Mouse (Mus musculus) lung, adult 18-20 months (tissue): ENCODE measurements around the gene Blmh.
"Not testable (repeated sequence)": the region's sequence is repeated elsewhere in the genome, so short reads cannot be mapped to it uniquely, and the experiment has no call there.

Experiments used
- DNase-seq, 2 experiments: peaks; one replicate each; pipeline ENCODE4 v3.0.0; 2022; ENCODE audit warnings: mixed read lengths in 2 of 2

The Blmh gene

GRCm38 (mm10) chr11:76917230-76917548 lies 7.4 kb upstream of the Blmh start:
- DNase-seq = no peak

GRCm38 (mm10) chr11:76920607-76921006 lies 4.0 kb upstream of the Blmh start:
- no peak for DNase-seq

DNA sequence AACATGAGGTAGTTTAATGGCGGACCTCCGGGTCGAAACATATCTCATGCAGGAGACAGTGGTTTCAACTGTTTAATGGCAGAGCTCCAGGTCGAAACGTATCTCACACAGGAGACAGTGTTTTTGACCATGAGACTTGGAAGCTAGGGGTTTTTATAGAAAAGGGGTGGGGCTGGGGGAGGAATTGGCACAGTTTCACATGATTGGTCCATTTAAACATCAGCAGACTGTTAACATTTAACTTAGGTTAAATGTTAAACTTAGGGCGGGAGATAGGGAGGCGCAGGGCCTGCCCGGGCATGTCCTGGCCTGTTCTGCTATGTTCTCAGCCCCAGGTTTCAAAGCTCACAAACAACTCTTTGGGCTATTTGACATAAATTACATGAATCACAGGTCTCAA lies 4.0 kb downstream of the Blmh start:
- not testable (repeated sequence) for DNase-seq

DNA sequence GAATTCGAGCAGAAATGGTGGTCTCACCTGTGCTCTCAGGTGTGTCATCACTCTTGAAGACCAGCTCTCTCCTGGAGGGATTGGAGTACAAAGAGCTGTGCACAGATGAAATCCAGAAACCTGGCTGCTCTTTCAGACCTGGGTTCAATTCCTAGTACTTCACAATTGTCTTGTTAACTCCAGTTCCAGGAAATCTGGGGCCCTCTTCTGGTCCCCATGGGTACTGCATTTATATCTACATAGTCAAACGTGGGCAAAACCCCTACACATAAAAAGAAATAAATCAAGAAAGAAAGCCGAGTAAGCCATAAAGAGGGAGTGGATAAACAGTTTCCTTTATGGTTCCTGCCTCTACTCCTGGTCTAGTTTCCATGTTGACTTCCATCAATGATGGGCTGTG lies 8.6 kb downstream of the Blmh start:
- no peak for DNase-seq

- DNase-seq = no peak
Observed at GRCm38 (mm10) chr11:76936578-76936977, 12.0 kb downstream of the Blmh start.

DNA sequence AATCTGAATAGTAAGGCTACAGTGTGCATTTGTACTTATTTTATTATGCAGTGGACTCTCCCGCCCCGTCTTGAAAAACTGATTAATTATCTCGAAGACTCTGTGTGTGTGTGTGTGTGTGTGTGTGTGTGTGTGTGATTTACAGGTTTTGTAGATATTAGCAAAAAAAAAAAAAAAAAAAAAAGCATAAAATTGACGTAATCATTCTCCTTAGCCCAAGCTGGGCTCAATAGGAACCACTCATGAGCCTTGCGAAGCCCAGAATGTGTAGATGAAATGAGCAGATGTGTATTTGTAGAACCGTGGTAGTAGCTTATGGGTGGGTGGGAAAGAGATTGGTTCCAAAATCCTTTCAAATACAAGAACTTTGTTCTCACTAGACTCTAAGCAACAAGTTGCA lies 20.2 kb downstream of the Blmh start:
- no peak for DNase-seq

GRCm38 (mm10) chr11:76945386-76946202 lies 21.0 kb downstream of the Blmh start:
- peak; percentile 93 for DNase-seq

GRCm38 (mm10) chr11:76946203-76946585 lies 21.6 kb downstream of the Blmh start:
- DNase-seq = no peak

DNA sequence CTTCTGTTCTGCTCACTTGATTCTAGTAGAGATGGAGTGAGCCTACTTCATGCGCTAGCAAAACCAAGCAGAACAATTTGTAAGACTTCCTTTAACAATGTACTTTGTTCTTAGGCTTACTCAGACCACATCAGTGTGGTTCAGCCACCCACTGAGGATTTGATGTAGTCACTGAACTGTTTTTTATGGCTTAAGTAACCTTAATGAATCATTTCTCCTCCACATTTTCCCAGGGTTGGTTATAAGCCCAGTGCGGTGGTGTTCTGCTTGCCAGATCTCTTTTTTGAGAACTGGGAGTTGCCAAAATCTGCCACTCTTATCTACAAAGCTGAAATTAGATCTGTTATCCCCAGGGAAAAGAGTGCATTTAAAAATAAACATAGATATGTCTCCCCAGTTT lies 28.9 kb downstream of the Blmh start:
- no peak for DNase-seq

DNA sequence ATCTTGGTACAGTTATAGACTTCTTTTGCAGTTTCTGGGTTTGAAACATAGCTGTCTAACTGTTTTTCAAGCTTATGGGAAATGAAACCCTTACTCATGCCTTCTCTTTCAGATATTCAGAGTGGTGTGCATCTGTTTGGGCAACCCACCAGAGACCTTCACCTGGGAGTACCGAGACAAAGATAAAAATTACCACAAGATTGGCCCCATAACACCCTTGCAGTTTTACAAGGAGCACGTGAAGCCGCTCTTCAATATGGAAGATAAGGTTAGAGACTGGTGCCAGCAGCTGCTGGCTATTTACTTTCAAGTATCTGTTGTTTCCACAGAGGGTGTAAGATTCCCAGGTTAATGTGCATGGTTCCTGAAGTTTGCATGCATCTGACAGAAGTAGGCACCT lies 41.1 kb downstream of the Blmh start:
- DNase-seq = no peak

DNA sequence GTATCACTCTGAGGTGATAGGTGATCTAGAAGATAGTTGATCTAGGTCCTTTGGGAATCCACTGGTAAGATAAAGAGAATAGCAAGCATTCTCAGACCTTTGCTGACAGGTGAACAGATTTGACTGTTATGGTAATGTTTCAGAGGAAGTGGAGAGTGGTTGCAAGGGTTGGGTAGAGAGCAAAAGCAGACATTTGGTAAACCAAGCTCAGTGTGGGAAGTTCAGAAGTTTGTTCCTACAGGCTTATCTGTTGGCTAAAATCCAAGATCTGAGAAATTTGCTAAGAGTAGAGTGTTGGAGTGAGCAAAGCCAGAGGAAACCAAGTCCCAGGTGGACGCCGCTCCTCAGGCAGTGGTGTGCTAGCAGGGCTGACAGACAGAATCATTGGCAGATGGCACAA lies 45.7 kb downstream of the Blmh start:
- no peak for DNase-seq

DNA sequence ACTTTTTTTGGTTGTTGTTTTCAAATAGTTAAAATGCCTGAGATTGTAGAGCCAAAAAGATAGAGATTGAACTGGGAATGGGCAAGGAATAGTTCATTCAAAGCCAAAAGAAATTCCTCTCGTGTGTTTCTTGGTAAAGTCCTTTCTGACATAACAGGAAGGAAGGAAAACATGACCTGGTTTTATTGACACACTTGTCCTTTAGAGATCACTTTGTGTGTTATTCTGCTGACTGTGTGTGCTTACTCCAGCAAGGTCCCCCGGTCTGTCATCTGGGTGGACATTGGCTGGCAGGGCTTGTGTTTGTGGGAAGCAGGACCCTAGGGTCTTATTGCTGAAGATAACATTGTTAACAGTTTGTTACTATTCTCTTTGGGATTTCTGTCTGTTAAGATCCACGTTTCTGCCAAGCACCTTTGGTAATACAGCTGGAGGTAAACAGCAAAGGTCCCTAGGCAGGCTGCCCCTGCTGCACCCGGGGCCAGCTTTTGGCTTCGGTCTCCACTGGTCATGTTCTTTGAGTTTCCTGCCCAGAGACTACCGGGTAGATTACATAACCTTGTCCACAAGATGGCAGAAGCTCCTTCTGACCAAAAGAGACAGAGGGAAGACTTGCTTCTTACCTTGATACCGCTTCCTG lies 50.2 kb downstream of the Blmh start:
- DNase-seq = no peak

DNA sequence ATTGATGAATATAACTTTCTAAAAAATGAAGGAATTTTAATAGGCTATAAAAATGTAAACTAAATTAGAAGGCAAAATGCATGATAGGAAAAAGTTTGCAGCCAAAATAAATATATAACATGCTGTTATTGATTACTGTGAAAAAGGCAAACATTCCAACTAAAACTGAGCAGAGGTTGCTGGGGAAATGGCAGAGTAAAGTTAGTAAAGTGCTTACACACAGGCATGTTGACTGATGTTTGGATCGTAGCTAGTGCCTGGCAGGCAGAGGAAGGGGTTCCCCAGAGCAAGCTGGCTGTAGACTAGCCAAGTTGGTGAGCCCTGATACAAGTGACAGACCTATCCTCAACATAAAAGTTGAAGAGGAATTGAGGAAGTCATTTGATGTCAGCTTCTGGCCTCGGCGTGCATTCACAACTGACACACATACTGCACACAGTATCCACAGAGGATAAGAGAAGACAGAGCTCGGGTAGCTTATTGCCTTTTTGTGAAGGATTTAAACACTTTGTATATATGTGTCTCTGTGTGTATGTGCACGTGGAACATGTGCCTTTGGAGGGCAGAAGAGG lies 57.0 kb downstream of the Blmh start:
- DNase-seq = no peak

DNA sequence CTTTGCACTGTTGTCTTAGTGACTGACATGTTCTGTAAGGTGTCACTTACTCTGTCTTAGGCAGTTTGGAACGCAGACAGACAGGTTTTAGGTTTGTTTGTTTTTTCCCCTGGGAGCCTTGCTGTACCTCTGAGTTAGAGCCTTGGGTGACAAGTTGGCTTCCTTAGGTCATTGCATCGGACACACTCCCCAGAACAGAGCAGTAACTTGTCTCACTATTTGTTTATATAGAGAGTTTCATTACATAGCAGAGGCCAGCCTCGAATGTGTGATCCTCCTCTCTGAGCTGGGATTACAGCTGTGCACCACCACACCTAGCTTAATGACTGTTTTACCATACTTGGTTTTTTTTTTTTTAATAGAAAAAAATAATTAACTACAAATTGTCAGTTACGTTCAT lies 57.8 kb downstream of the Blmh start:
- DNase-seq = no peak

DNA sequence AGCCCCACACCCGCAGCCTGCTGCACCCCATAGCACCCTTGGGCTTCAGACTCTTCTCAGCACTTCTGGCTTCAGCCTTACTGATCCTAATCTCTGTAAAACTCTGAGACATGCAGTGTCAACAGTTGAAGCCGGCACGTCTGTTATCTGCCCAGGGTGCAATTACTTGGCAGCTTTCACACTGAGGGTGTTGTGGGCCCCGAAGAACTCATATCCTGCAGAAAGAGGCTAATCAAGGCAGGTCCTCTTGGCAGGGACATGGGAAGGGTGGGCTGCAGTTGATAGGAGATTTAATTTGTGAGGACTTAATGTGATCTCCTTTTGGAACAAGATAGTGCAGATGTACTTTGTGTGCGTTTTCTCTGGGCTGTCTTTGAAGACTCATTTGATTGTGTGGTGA lies 59.0 kb downstream of the Blmh start:
- DNase-seq = no peak

DNA sequence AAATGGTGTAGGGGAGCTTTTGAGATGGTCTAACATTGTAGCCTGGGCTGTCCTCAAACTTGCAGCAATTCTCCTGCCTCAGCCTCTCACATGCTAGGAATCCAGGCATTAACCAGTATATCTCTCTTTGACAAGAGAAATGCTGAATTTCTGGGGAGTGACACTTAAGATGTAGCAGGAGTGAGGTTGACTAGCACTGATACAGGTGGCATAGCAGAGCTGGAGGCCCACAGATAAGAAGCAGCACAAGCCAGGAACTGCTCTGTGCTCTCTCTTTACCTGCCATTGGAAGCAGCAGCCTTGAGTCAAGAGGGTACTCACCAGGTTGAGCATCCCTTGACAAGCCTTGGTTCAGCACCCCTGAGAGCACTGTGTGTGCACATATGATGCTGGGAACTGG lies 59.6 kb downstream of the Blmh start:
- DNase-seq = no peak

- no peak for DNase-seq
Observed at GRCm38 (mm10) chr11:76990839-76991238, 66.2 kb downstream of the Blmh start.

GRCm38 (mm10) chr11:76992886-76993285 lies 68.3 kb downstream of the Blmh start:
- peak; percentile 33 to 42 for DNase-seq

- peak; percentile 21 to 56 for DNase-seq
Observed at GRCm38 (mm10) chr11:76995966-76996672, 71.5 kb downstream of the Blmh start.

DNA sequence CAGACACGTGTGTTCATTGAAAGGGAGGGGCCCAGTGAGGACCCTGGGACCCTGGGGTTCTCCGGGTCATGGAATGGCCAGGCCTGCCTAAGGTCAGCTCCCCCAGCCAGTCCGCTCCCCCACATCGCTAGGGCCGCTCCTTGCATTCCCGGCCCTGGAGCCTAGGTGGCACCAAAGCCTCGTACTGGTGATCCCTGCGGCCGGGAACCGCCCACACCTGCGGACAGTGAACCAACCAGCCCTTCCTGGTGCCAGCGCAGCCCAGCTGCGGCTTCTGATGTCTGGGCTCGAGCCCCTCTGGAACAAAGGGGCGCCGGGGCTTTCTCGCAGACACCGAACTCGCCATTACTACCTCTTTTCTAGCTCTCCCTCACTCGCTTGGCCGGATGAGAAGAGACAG lies 72.7 kb downstream of the Blmh start:
- DNase-seq = peak; percentile 78 to 84

- peak in 1 of 2 experiments; percentile 14 for DNase-seq
Observed at GRCm38 (mm10) chr11:76997916-76998704, 73.5 kb downstream of the Blmh start, which contains the start of gene Slc6a4. Slc6a4 (plus strand) TSS chr11:76998603.

DNA sequence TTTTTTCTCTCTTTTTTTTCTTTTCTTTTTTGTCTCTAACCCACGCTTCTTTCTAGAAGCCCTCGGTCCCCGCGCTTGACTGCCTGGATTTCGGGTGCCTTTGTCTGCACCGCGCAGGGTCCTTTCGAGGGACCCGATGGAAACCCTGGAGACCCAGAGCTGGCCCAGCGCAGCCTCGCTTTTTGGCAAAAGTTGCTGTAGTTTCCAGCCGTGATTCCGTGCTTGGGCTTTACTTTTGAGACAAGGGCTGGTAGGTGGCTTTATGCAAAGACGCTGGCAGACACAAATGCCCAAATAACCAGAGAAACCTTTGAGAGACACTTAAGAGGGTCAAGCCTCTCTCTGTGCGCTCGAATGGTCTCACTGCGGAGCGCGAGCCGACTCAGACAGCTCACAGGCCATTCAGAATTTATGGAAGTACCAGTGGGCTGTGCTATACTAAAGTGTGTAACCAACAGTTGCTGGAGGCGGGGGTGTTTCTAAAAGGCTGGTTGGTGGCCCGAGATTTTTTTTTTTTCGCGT lies 74.2 kb downstream of the Blmh start:
- no peak for DNase-seq

DNA sequence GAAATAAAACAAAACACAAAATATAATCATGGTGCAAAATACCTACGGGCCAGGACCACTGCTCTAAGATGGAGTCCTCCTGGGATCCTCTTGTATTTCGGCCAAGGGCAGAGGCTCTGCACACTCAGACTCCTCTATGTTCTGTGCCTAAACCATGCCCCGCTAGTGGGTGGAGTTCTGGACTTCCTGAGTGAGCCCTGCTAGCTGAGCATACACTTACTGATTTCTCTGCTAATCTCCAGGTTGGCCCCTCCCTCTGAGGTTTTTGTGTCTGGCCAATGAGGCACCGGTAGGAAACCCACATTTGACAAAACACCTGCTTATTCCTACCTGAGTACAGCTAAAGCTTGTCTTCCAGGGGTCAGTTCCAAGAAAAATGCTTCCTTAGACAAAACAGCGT lies 76.1 kb downstream of the Blmh start:
- DNase-seq = peak; percentile 22 to 27
